Mouse (Mus musculus) right cerebral cortex, postnatal 10 days (tissue): ENCODE measurements at regions not wholly inside any gene's neighbourhood (a gene's known extent, or its start where the extent isn't known, plus 50 kb on each side); places are given as distances from the start of the nearest gene placed in this dataset.

ENCODE experiments used
- DNase-seq, 2 experiments: peaks; one replicate each; pipeline ENCODE4 v3.0.0; 2021; ENCODE audit warnings: low spot score in 2 of 2

DNA sequence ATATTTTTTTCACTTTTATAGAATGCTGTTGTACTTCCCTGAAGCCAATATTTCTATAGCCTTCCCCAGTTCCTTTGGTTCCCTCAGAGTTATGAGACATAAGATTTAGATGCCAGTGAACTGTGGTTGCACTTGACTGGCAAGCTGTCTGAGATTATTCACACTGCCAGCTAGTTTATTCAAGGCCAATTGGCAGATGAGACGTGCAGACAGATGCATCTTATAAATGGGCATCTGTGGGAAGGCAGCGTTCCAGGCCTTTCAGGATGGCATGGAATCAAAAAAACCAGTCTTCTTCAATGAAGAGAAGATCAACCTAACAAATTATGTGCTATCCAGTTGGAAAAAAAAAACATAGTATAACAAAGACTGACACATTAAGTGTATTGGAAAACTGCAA, 1225.6 kb upstream of the 1700009N14Rik start:
- peak; percentile 23 to 28 for DNase-seq
